Mouse (Mus musculus): Measurements from ENCODE around the gene B230118H07Rik. TPM values are rescaled to one million over a fixed set of nuclear protein-coding genes. Genes with fewer than 3 reads are reported as not detected.

The B230118H07Rik gene
- total and polyA plus RNA-seq, 3 experiments: 12.9 to 99.4 (median 90.4) TPM

DNA sequence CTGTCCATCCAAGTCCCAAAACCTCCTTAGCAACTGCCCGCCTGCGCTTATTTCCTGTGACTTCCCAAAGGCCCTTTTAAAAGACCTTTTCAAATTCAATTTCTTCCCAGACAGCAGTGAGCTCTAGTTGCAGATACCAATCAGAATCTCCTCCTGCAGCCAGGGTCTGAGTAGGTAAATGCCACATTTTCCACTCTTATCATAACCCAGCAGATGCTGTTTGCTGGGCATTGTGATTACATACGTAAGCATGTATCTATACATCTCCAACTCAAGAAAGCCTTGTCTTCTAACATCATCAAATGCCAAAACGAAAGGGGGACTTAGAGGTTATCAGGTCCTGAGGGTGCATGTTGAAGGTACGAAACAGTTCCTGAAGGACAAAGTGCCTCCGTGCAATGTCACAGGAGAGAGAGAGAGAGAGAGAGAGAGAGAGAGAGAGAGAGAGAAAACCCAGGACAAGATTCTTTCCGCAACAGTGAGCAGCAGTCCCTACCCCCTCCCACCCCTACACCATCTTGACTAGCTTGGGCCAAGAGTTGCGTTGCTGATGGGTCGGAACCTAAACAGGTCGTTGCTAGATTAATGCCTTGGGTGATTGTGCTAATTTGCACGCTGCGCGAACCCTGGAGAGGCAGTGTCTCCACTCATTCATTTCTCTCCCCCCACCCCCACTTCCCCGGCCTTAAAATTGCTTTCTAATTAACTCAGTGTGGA, 3.0 kb upstream of the B230118H07Rik start:
- Histone ChIP-seq H3K36me3 (ENCODE audit: control insufficient read depth, insufficient read depth, low read length) (no peaks in the 10 kb centered on the region), H3K27ac (no peak overlapping the region), H3K79me2 (replicated peaks; ENCODE audit: control insufficient read depth, insufficient read depth, low read length) (no peaks in the 10 kb centered on the region), H3K9ac (ENCODE audit: low read depth, low read length) (no peak overlapping the region), H3K4me1 (ENCODE audit: control insufficient read depth, insufficient read depth, low read length) (no peaks in the 10 kb centered on the region; the same call in 1 of the 2 replicates), H3K27me3 (ENCODE audit: control insufficient read depth, insufficient read depth, low read length) (no peaks in the 10 kb centered on the region; the same call in none of the 2 replicates), H3K4me3 (peak overlapping the region; percentile 21; the same call in 1 of the 2 replicates)
- intact Hi-C loops (cut with DNase I): loop anchor here (2.0 to 5.0 kb wide), 2 partner anchors 56 to 125 kb away; no protein-coding TSS in a partner anchor
- DNase-seq: no peak
- WGBS: 37% methylated on average over 14 of the region's 14 CpGs
- TF ChIP-seq EP300 (IDR thresholded peaks at IDR 0.05; ENCODE audit: insufficient read depth, low read depth, low read length) (no peak), CTCF (IDR thresholded peaks at IDR 0.05) (no peak), POLR2A (IDR thresholded peaks at IDR 0.05; ENCODE audit: insufficient read depth, low read depth, low read length) (no peak)

GRCm38 (mm10) chr2:101650446-101650845, 1.1 kb upstream of the B230118H07Rik start:
- no peak overlapping the region for H3K4me3 ChIP-seq
- no peaks in the 10 kb centered on the region for H3K79me2 ChIP-seq (replicated peaks; ENCODE audit: control insufficient read depth, insufficient read depth, low read length)
- no peak overlapping the region for H3K27ac ChIP-seq
- no peak for DNase-seq
- TF ChIP-seq EP300 (IDR thresholded peaks at IDR 0.05; ENCODE audit: insufficient read depth, low read depth, low read length) (no peak), POLR2A (IDR thresholded peaks at IDR 0.05; ENCODE audit: insufficient read depth, low read depth, low read length) (no peak), CTCF (IDR thresholded peaks at IDR 0.05) (no peak)
- H3K9ac ChIP-seq (ENCODE audit: low read depth, low read length): no peak overlapping the region
- intact Hi-C loops (cut with DNase I): loop anchor here (5.0 kb wide), 1 partner anchor 123 kb away; no protein-coding TSS in a partner anchor
- no peaks in the 10 kb centered on the region for H3K36me3 ChIP-seq (ENCODE audit: control insufficient read depth, insufficient read depth, low read length)
- no peaks in the 10 kb centered on the region; the same call in none of the 2 replicates for H3K27me3 ChIP-seq (ENCODE audit: control insufficient read depth, insufficient read depth, low read length)
- H3K4me1 ChIP-seq (ENCODE audit: control insufficient read depth, insufficient read depth, low read length): no peaks in the 10 kb centered on the region; the same call in 1 of the 2 replicates
- WGBS: 47% methylated on average over 1 of the region's 1 CpGs

GRCm38 (mm10) chr2:101648361-101648760, 971 bp downstream of the B230118H07Rik start:
- WGBS: 71% methylated on average over 2 of the region's 2 CpGs
- intact Hi-C loops (cut with DNase I): no loop called here
- Histone ChIP-seq H3K9ac (ENCODE audit: low read depth, low read length) (no peak overlapping the region), H3K27ac (no peak overlapping the region), H3K79me2 (replicated peaks; ENCODE audit: control insufficient read depth, insufficient read depth, low read length) (no peaks in the 10 kb centered on the region), H3K36me3 (ENCODE audit: control insufficient read depth, insufficient read depth, low read length) (no peaks in the 10 kb centered on the region), H3K4me1 (ENCODE audit: control insufficient read depth, insufficient read depth, low read length) (no peaks in the 10 kb centered on the region; the same call in 1 of the 2 replicates), H3K27me3 (ENCODE audit: control insufficient read depth, insufficient read depth, low read length) (no peaks in the 10 kb centered on the region; the same call in none of the 2 replicates), H3K4me3 (no peak overlapping the region)
- no peak for TF ChIP-seq EP300 (IDR thresholded peaks at IDR 0.05; ENCODE audit: insufficient read depth, low read depth, low read length)
- TF ChIP-seq POLR2A (IDR thresholded peaks at IDR 0.05; ENCODE audit: insufficient read depth, low read depth, low read length): no peak
- TF ChIP-seq CTCF (IDR thresholded peaks at IDR 0.05): no peak
- no peak for DNase-seq

- TF ChIP-seq CTCF (IDR thresholded peaks at IDR 0.05) (0 out of 2 replicates have a peak, but pooled peaks have one; percentile 10), POLR2A (IDR thresholded peaks at IDR 0.05; ENCODE audit: insufficient read depth, low read depth, low read length) (no peak)
- Histone ChIP-seq H3K27me3 (ENCODE audit: control insufficient read depth, insufficient read depth, low read length) (no peaks in the 10 kb centered on the region; the same call in 1 of the 2 replicates), H3K36me3 (ENCODE audit: control insufficient read depth, insufficient read depth, low read length) (no peaks in the 10 kb centered on the region), H3K4me1 (ENCODE audit: control insufficient read depth, insufficient read depth, low read length) (no peaks in the 10 kb centered on the region), H3K79me2 (replicated peaks; ENCODE audit: control insufficient read depth, insufficient read depth, low read length) (no peaks in the 10 kb centered on the region), H3K4me3 (no peak overlapping the region), H3K9ac (ENCODE audit: low read depth, low read length) (no peak overlapping the region), H3K27ac (no peak overlapping the region)
- WGBS: 98% methylated on average over 1 of the region's 1 CpGs
- intact Hi-C loops (cut with DNase I): no loop called here
- no peak for DNase-seq
Measured at GRCm38 (mm10) chr2:101645841-101646240, 3.5 kb downstream of the B230118H07Rik start.

DNA sequence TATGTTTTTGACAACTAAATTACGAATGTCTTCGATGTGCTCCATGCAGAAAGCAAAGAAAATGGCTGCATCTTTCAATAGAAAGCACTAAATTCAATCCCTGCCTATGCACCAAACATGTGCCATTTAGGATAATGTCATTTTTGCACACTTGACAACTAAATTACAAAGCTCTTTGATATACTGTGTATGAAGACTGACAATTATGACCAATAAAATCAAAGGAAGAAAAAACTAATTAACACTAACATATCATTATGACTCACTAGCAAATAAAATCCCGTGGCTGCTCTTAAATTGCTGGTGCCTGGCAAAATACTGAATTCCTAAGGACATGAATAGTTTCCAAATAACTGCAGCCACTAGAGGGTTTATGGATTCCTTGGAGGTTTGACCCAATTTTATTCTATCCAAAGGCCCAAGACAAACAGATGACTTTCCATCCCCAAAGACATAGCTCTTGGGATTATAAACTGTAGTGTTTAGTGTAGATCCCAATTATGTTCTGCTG, 9.4 kb downstream of the B230118H07Rik start:
- 69% methylated on average over 3 of the region's 3 CpGs for WGBS
- TF ChIP-seq CTCF (IDR thresholded peaks at IDR 0.05) (no peak), POLR2A (IDR thresholded peaks at IDR 0.05; ENCODE audit: insufficient read depth, low read depth, low read length) (no peak), EP300 (IDR thresholded peaks at IDR 0.05; ENCODE audit: insufficient read depth, low read depth, low read length) (no peak)
- intact Hi-C loops (cut with DNase I): no loop called here

More for the DNA sequence above, 9.4 kb downstream of the B230118H07Rik start:
- no peaks in the 10 kb centered on the region for H3K36me3 ChIP-seq (ENCODE audit: control insufficient read depth, insufficient read depth, low read length)
- H3K27me3 ChIP-seq (ENCODE audit: control insufficient read depth, insufficient read depth, low read length): no peaks in the 10 kb centered on the region
- H3K4me1 ChIP-seq (ENCODE audit: control insufficient read depth, insufficient read depth, low read length): no peaks in the 10 kb centered on the region
- H3K9ac ChIP-seq (ENCODE audit: low read depth, low read length): no peak overlapping the region
- no peak overlapping the region for H3K4me3 ChIP-seq
- H3K27ac ChIP-seq: no peak overlapping the region
- no peaks in the 10 kb centered on the region for H3K79me2 ChIP-seq (replicated peaks; ENCODE audit: control insufficient read depth, insufficient read depth, low read length)
- DNase-seq: no peak
